ENCODE assay signal across 30 mouse cellular contexts in the genomic region with DNA sequence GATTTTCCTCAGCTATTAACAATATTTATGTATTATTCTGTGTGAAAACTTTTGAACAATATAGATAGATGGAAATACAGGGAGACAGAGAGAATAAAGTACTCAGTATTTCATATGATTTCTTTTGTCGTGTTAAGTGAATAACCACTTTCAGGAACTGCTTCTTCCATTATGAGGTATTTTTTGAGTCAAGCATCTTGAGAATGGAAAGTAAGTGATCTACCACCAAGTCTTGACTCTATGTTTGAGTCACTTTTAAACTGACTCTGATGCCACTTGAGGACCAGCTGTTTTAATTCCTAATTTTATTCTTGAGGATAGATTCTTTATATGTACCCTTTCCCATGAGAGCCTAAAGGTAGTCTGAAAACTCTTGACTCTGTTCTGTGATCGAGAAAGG.
"Had no signal": no experiment of that assay in that cellular context is flagged by ENCODE, and none has a peak within 500 bp of the region (broad histone marks: within the 10 kb centered on the region; RNA-seq: fewer than 3 reads in every experiment).

No protein-coding gene starts in this region.

- H3K4me2 ChIP-seq: limb, embryonic 12.5 days; limb, embryonic 13.5 days; limb, embryonic 15.5 days; liver, embryonic 11.5 days; liver, embryonic 12.5 days; liver, embryonic 13.5 days; liver, embryonic 15.5 days; lung, embryonic 14.5 days; lung, embryonic 15.5 days; midbrain, embryonic 11.5 days; midbrain, embryonic 12.5 days; midbrain, embryonic 13.5 days; midbrain, embryonic 15.5 days; neural tube, embryonic 12.5 days had no signal

- H3K27me3 ChIP-seq: limb, embryonic 12.5 days; limb, embryonic 13.5 days; limb, embryonic 15.5 days; liver, embryonic 12.5 days; liver, embryonic 13.5 days; liver, embryonic 15.5 days; lung, embryonic 15.5 days; megakaryocyte, embryonic 14.5 days; midbrain, embryonic 12.5 days; midbrain, embryonic 13.5 days; midbrain, embryonic 15.5 days; neural tube, embryonic 12.5 days had no signal

- DNase-seq: left cerebral cortex, postnatal 4 days; liver; liver, embryonic 13.5 days; liver, postnatal 0 days; lung, adult 18-20 months; lung, adult 2 months; lung, embryonic 14.5 days; lung, postnatal 10 days; lung, postnatal 14 days; lung, postnatal 36 days; lung, postnatal 4 days; midbrain, embryonic 14.5 days had no signal

- H3K9ac ChIP-seq: limb, embryonic 12.5 days; limb, embryonic 13.5 days; limb, embryonic 15.5 days; liver, embryonic 12.5 days; liver, embryonic 13.5 days; liver, embryonic 14.5 days; liver, embryonic 15.5 days; liver, postnatal 0 days; lung, embryonic 14.5 days; lung, embryonic 15.5 days; midbrain, embryonic 12.5 days; midbrain, embryonic 13.5 days; midbrain, embryonic 15.5 days; neural tube, embryonic 12.5 days had no signal

- H3K4me1 ChIP-seq: limb, embryonic 10.5 days; limb, embryonic 12.5 days; limb, embryonic 15.5 days; liver, embryonic 12.5 days; liver, embryonic 13.5 days; liver, embryonic 15.5 days; lung, embryonic 15.5 days; megakaryocyte, embryonic 14.5 days; midbrain, embryonic 12.5 days; midbrain, embryonic 13.5 days; midbrain, embryonic 15.5 days; neural tube, embryonic 12.5 days had no signal

- H3K4me3 ChIP-seq: limb, embryonic 10.5 days; limb, embryonic 12.5 days; limb, embryonic 13.5 days; limb, embryonic 15.5 days; liver, embryonic 12.5 days; liver, embryonic 13.5 days; liver, embryonic 15.5 days; lung, embryonic 15.5 days; megakaryocyte, embryonic 14.5 days; midbrain, embryonic 10.5 days; midbrain, embryonic 12.5 days; midbrain, embryonic 13.5 days; midbrain, embryonic 15.5 days; myocyte; neural tube, embryonic 12.5 days had no signal

- H3K27ac ChIP-seq: limb, embryonic 10.5 days; limb, embryonic 12.5 days; limb, embryonic 13.5 days; limb, embryonic 15.5 days; liver, embryonic 12.5 days; liver, embryonic 13.5 days; liver, embryonic 14.5 days; liver, embryonic 15.5 days; lung, embryonic 15.5 days; macrophage; midbrain, embryonic 10.5 days; midbrain, embryonic 12.5 days; midbrain, embryonic 13.5 days; midbrain, embryonic 15.5 days; neural tube, embryonic 12.5 days had no signal

- H3K9me3 ChIP-seq: limb, embryonic 10.5 days; limb, embryonic 12.5 days; limb, embryonic 13.5 days; limb, embryonic 15.5 days; liver, embryonic 12.5 days; liver, embryonic 13.5 days; liver, embryonic 15.5 days; lung, embryonic 15.5 days; megakaryocyte, embryonic 14.5 days; midbrain, embryonic 10.5 days; midbrain, embryonic 12.5 days; midbrain, embryonic 13.5 days; midbrain, embryonic 15.5 days; neural tube, embryonic 12.5 days had no signal

- H3K36me3 ChIP-seq: limb, embryonic 10.5 days; limb, embryonic 12.5 days; limb, embryonic 13.5 days; limb, embryonic 15.5 days; liver, embryonic 12.5 days; liver, embryonic 13.5 days; liver, embryonic 15.5 days; lung, embryonic 15.5 days; midbrain, embryonic 10.5 days; midbrain, embryonic 12.5 days; midbrain, embryonic 13.5 days; midbrain, embryonic 15.5 days; neural tube, embryonic 12.5 days had no signal
